Mouse (Mus musculus) cerebellum, adult 2 months (tissue): Measurements from ENCODE around the gene Dnm3.

Experiments used
- CTCF ChIP-seq: fragments of 200-500 bp; IDR thresholded peaks from 2 replicates; pipeline ENCODE4 v1.5.1; 2011; ENCODE audit warnings: low read depth, mild to moderate bottlenecking, control low read depth, low read length, moderate library complexity, borderline replicate concordance; ENCODE audit not compliant: insufficient read depth
- POLR2A ChIP-seq: fragments of 200-500 bp; IDR thresholded peaks from 2 replicates; pipeline ENCODE4 v1.6.1; 2011; ENCODE audit warnings: low read length, control low read depth, borderline replicate concordance; ENCODE audit not compliant: insufficient read depth

DNA sequence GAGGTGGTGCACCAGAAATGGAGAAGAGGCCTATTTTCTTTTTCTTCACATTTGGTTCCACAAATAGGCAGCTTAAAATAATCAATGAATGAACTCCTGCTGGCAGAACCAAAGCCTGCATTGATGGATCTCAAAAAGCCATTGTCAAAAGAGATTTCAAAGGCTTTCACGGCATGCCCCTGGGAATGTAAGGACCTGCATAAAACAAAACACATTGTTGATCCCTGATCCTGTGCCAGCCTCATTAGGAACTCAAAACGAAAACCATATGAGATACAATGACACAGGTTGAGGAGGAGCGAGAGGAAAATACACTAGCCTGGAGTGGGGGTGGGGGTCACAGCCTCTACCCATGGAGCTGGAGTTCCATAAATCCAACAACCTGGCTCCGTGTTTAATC is 153.4 kb downstream of the Dnm3 start:
- TF ChIP-seq CTCF (no peak), POLR2A (no peak)
